Mouse (Mus musculus) c-Kit-negative CD71-positive TER-119-positive erythroid progenitor cells, embryonic 14.5 days (primary cell): ENCODE data around the gene Pja2.
"Not testable (repeated sequence)": the region's sequence is repeated elsewhere in the genome, so short reads cannot be mapped to it uniquely, and the experiment has no call there.

Experiments used
- DNase-seq: peaks from one replicate; pipeline ENCODE4 v3.0.0-alpha.2; 2013; ENCODE audit warnings: low read depth, low spot score

Pja2 gene

DNA sequence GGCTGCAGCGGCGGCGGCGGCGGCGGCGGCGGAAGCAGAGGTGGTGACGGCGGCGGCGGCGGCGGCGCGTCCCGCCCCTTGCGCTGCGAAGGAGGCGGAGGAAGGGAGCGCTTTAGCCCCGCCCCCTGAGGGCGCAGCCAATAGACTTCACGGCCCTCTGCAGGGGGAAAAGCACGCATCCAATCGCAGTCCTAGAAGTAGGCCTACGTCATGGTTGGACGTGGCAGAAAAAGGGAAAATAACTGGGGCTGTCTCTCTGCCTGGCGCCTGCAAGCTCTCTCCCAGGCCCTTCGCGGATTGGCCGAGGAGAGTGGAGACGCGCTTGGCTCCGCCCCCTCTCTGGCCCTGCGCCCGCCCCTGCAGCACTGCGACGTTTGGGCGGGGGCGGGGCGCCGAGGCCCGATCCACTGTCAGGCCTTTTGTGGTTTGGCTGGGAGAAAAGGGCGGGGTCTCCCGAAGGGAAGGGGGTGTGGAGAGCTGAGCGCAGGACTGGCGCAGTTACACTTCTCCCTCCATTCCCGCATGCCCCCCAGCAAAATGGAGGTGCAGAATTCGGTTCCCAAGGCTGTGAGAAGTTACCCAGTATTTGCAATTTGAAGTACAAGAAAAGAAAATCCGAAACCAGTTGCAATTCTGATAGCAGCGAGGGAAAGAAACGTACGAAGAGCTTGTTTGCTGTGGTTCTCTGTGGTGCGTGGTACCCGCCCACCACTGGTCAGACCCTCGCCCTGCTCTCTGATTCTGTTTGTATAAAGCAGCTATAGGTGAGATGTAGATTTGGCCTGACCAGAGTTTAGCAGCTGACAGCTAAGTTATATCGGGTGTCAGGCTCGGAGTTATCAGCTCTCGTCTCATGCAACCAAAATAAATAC, at the start of gene Pja2:
Gene Pja2 (minus strand): TSS at position 19 of the 872 bp plus-strand sequence.
- peak; percentile 97 for DNase-seq

DNA sequence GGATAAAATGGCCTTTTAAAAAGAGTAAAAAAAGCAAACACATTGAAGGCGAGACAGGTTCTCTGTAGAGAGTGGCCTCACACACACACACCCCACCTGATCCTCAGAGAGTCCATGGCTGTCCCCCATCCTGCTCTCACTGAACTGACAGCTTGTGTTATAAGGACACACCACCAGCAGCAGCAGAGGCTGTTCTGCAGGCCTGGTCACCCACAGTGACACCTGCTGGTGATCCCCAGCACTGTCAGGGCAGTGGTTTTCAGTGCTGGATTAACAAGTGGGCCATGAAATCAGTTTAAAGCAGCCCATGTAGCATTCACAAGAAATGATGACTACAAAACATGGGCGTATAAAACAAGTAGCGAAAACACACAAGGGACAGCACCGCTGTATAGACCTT, 43.6 kb upstream of the Pja2 start:
- no peak for DNase-seq

DNA sequence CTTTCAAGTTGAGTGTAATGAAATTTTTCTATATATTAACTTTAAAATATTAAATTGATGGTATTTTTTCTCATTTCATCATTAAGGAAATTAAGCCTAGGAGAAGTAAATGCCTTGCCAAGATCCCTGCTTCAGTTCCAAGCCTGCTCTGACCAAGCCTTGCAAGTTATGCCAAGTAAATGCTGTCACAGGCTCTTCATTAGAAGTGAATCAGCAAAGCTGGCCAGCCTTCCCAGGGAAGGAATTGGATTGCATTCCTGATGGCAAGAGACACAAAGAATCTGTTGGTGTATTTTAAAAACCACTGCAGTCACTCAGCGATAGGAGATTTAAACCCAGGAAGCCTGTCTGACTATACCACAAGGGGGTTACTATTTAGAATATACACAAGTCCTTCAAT, 32.0 kb upstream of the Pja2 start:
- DNase-seq: no peak

DNA sequence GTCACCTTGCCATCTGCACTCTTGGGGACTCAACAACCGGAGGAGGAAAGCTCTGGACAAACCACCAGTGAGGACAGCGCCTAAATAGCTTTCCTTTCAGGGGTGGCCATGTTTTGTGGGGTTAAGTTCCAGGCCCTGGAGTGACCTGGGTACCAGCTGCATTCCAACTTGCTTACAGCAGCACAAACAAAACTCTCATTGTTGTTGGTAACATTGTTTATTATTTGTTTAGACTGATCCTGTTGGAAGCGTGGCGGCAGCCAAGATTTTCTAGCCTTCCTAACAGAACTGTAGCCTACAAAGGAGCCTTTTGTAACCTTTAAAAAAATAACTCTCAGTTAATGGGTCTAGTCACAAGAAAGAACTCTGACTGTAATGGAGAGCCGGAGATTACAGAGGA, 30.9 kb upstream of the Pja2 start:
- DNase-seq: no peak

DNA sequence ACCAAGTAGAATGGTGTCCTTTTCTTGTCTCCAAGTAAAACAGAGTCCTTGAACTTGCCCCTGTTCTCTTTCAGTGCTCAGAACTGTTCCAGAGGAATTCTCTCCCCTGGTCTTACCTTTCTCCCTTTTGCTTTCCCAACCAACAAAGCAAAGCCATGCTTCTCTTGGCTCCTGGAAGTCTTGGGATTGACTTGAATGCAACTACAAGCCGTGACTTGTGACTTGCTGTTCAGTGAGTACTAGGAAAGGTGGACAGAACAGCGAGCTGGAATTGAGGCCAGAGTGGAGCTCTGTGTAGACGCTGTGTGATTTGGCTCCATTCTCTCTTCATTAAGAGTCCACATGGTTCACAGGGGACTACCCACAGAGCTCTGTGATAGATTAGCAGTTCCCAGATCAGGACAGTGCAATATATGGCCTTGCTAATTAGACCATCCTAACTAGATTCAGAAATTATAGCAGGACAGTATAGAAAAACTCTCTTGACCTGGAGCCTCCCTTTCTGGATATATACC, 30.3 kb upstream of the Pja2 start:
- no peak for DNase-seq

DNA sequence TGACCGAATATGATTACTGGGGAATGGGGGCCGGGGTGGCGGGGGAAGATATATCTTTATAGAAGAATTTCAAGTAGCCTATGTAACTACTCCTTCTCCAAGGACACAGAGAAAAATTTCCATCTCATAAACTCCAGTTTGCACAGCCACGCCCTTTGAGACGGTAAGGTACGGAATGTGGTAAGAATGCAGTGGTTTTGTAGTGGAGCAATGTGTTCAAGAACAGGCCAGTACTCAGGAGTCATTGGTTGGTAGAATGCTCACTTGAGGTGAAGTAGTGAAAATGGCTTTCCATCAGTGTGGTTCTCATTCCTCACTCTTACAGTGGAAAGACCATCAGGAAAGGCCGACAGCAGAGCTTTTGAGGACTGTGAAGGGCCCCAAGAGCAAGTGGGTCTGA, 22.2 kb upstream of the Pja2 start:
- DNase-seq: no peak

DNA sequence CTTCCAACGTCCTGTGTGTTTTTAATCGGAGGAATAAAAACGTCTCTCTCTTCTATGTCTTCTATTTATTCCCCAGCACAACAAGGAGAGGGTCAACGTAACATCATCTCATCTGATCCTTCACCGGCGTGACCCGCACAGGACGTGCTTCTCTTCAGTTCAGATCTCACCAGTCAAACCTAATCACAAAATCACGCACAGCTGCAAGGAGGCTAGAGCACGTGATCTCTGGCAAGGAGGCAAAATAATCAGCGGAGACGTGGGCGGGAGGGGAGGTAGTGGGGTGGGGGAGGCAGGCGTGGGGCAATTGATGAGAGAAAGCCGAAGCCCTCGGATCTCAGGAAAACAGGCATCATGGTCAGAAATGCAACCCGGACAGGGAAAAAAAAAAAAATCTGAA, 14.4 kb upstream of the Pja2 start:
- no peak for DNase-seq

DNA sequence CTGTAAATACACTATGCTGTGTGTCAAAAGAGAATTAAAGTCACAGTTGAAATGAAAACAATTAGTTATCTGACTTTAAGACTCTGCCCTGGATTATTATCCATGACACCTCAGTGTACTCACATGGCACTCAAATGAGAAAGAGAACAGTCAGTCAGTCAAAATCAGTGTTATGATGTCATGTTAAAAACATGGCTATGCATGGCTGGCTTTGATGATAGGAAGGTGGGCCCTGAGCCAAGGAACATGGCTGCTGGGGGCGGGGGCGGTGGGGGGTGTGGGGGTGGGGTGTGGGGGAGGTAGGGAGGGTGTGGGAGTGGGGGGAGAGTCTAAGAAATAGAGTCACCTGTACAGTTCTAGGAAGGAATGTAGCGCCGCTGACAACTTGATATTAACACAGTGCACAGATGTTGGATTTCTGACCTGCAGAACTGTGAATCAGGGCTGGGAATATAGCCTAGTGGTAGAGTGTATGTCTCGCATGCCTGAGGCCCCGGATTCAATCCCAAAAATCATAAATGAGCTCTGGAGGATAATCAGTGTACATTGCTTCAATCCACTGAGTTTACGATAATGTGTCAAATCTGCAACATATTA, 13.0 kb upstream of the Pja2 start:
- no peak for DNase-seq

DNA sequence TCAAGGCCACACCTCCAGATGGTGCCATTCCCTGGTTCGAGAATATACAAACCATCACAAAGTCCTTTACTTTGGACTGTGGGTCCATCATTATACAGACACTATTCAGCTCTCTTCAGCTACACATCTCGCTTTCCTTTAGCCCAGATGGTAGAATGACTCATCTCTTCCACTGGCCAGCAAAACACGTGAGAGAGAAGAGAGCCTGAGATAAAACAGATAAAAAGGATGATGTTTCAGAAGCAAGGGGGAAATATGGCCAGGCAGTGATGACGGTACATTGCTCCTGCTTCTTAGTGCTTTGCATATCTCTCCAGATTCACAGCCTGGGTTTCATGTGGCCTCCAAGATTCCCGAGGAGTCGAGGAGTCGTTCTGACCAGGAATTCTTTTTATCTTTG, 10.0 kb upstream of the Pja2 start:
- no peak for DNase-seq

DNA sequence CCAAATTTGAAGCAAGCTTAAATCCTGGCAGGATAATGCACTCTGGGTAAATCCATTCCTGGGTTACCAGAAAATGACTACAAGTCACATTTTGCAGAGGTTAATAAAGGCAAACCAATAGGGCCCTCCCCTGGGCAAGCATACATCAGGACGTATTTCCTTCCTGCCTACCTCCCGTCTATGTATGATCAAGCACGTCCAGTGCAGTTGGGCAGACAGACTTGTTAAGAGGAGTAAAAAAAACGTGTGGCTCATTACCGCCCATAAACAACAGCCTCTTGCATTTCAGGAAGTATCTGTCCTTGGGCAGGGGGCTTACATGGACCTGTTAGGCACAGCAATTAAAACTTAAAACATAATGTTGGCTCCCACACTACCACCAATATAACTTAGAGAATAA, 8.0 kb upstream of the Pja2 start:
- DNase-seq: no peak

DNA sequence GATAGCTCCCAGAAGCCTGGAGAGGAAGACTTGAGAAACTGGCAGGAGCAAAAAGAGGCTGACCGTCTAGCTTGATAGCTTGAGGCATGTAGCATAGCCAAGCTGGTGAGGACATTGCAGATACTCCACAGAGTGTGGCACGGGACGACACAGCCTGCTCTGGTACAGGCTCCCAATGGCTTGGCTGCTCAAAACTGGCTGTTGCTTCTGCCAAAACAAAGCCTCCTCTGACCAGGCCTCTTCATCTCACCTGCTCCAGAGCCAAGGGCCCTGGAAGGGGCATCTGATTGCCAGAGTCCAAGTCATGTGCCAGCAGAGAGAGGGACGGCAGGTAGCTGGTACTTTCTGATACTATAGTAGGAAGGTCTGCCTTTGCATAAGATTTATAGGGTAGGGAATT, 5.5 kb upstream of the Pja2 start:
- DNase-seq: no peak

DNA sequence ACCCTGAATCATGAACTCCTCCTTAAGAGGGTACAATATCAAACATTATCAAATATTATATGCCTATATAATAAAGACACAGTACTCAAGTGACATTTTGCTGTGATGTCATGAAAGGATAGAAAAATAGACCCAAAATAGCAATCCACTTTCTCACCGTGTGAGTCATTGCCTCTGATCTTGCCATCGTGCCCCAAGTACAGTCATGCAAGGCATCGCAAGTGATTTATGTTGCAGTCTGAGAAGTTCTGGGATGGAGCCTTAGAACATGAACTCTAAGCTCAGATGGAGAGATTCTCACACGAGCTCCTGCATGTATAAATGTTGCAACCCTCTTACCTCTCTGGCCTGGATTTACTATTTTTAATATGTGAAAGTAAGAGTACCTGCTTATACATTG, 2.2 kb upstream of the Pja2 start:
- DNase-seq: no peak

DNA sequence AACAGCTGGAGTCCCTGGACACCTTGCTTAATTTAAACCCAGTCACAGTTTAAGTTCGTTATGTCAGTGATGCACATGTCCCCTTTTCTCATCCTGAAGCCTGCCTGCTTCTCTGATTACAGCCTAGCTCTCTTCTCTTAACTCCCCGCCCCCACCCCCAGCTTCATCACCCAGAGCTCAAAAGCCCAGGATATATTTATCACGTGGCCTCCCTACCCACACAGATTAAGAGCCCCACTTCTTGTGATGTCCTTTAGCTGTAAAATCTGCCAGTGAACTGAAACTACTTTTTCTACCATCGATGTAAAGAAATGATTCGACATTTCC, 1.0 kb upstream of the Pja2 start:
- DNase-seq: no peak

DNA sequence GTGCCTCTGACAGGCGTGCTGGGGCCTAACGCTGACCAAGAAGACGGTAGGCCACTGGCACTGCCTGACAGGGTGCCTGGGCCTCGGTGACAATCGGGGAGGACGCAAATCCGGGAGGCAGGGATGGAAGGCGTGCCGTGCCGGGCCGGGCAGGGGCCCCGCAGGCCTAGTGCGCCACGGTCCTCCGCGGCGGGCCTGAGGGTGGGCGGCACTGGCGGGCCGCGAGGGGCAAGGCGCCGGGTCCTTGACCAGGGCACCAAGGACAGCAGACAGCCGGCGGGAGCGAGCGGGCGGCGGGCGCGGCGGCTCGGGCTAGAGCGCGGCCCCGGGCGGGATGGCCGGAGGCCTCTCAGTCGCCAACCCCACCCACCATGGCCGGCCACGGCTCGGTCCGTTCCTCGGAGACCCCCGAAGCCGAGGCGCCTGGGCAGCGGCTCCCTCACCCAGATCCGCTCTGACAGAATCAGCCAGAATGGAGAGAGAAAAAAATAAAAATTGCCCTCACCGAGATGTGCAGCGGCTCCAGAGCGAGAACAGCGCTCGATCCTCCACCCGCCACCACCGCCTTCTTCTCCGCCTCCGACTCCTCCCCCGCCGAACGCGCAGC, 322 bp downstream of the Pja2 start:
- no peak for DNase-seq

DNA sequence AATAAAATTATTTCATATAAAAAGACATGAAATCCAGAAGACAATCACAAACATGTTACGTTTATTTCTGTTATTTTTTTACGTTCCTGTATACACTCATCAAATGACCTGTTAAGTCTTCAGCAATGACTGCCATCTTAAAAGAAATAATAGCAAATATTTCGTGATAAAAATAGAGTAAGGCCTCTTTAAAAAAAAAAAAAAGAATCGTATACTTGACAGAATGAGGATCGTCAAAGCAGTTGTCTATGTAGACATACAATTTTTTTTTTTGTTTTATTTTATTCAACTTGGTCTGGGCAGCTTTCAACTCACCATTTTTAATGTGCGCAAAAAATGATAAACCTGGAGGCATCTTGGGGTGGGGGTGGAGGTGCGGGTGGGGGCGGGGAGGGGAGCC, 831 bp downstream of the Pja2 start:
- DNase-seq: no peak

DNA sequence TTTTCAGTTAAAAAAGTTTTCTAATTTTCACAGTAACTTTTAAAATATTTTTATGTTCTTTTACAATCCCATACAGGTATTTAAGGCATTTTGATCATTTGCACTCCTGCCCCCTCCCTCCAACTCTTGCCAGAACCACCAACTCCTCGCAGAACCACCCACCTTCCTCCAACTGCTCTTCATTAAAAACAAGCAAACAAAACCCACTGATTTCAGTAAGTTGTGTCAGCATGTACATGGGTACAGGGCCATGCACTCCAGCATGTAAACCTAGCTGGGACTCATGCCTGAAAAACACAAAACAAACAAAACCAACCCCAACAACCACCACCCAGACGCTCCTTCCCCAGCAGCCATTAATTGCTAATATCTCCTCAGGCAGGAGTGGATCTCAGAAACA, 7.2 kb downstream of the Pja2 start:
- DNase-seq: no peak

DNA sequence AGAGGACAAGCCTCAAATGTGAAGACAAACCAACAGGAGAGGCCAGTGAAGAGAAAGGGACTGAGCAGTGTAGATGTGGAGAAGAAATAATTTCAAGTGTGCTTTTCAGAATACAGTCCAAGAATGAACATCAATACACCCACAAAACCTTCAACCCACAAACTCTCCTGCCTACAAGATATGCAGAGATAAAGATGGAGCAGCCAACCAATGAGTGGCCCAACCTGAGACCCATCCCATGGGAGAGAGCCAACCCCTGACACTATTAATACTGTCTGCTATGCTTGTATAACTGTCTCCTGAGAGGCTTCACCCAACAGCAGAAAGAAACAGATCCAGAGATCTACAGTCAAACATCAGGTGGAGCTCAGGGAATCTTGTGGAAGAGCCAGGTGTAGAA, 16.3 kb downstream of the Pja2 start:
- no peak for DNase-seq

DNA sequence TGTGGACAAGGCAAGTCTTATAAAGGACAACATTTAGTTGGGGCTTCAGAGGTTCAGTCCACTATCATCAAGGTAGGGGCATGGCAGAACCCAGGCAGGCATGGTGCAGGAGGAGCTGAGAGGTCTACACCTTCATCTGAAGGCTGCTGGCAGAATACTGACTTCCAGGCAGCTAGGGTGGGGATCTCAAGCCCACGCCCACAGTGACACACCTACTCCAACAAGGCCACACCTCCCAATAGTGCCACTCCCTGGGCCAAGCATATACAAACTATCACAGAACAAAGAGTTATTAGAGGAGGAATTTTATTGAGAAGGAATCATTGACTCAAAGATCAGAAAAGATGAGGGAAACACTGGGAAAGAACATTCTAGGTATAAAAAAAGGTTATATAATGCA, 17.2 kb downstream of the Pja2 start:
- DNase-seq: not testable (repeated sequence)

DNA sequence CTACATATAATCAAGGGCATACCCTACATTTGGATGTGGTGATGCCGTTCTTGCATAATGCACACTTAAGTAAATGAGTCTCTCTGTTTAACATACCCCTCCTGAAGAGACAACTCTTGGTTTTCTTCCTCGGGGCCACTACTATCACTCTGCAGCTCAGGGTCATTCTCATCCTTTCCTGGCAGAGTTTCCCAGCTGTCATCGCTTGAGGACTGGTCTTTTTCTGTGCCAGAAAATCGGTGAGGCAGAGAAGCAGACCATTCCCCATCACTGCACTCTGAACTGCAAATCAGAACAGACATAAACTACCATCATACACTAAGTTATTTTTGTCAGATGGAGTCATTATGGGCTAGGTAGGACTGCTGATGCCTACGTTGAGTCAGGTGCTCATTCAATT, 34.1 kb downstream of the Pja2 start:
- no peak for DNase-seq

DNA sequence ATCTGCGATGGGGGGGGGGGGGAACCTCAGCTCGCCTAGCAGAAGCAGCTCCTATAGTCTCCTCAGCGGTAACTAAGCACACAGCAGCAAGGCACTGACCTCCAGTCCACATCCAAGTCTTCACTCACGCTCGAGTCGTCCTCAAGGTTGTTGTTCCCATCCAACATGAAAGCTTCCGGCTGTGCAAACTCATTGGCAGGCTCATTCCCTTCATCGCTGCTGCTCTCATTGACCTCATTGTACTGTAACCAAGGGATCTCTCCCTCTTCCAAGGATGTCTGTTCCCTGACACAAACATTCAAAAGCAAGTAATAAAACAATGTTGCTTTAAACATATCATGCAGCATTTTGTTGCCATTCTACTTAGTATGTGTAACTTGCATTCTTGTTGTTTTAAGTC, 39.0 kb downstream of the Pja2 start:
- no peak for DNase-seq

DNA sequence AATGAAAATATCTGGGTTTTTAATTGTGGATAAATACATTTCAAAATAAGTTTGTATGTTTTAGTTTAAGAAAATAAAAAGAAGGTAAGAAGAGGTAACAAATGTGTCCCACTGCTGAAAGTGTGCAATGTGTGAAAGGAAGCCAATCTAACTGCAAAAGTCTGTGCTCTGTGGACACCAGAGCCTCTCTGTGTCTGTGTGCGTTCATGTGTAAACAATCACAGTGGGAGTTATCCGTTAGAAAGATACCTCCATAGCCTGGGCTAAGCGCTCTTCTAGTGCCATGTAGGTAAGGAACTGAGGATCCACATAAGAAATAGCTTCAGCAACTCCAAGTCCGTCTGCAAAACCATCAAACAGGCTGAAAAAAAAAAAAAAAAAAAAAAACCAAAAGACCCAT, 42.0 kb downstream of the Pja2 start:
- DNase-seq: no peak

DNA sequence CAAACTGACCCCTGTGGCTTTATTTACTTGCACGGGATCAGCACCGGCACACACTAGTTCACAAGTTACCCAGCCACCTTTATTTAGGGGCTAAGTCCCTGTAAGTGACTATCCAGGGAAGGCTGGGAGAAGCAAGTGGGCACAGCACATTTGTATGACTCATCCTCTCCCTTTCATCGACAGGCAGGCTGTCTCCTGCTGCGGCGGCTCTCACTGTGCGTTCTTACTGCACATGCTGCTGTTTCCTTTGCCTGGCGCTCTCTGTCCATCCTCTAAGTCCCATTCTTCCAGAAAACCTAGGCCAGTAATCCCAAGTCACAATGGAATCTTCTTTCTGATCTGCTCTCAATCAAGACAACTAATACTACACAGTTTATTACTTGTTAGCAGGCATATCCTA, 43.7 kb downstream of the Pja2 start:
- no peak for DNase-seq

DNA sequence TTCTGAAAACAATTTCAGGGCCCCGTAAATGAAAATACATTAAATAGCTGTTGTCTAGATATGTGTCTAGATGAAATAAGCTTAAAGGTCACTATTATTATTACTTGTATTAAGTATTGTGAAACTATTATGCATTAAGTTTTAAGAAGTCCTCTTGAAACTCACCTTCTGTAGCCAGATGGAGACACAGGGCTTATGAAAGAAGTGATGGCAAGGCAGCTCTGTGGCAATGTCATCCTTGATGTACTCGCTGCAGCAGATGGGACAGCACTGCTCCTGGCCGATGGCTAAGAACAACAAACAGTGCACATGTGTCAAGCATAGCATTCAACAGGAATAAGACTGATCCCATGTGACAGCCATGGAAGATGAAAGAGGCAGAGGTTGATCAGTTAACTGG, 44.9 kb downstream of the Pja2 start:
- DNase-seq: no peak
